ENCODE assay signal across 34 mouse cellular contexts in the genomic region with DNA sequence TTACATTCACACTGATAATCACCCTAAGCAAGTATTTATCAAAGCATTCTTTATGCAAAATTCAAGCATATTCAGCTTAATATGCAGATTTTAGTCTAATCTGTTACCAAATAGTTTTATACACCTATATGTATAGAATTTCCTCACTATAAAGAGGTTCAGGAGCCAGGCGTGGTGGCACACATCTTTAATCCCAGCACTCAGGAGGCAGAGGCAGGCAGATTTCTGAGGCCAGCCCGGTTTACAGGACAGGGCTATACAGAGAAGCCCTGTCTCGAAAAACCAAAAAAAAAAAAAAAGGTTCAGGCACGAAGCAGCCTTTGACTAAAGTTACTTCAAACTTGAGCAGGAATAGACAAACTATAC. TPM values are rescaled to one million over a fixed set of nuclear protein-coding genes. Genes with fewer than 3 reads are reported as not detected.
"Had no signal": no experiment of that assay in that cellular context is flagged by ENCODE, and none has a peak within 500 bp of the region (broad histone marks: within the 10 kb centered on the region; RNA-seq: fewer than 3 reads in every experiment).

No protein-coding gene starts in this region.

- H3K4me3 ChIP-seq: heart, embryonic 10.5 days; heart, embryonic 12.5 days; hindbrain, embryonic 13.5 days; hindbrain, embryonic 15.5 days; layer of hippocampus, adult 2 months; left cerebral cortex, adult 2 months; limb, embryonic 13.5 days; limb, embryonic 15.5 days; liver, embryonic 12.5 days had no signal

- H3K4me2 ChIP-seq: heart, embryonic 12.5 days; hindbrain, embryonic 13.5 days; hindbrain, embryonic 15.5 days; limb, embryonic 13.5 days; limb, embryonic 15.5 days; liver, embryonic 12.5 days had no signal

- H3K27ac ChIP-seq: heart, embryonic 10.5 days; hindbrain, embryonic 13.5 days; hindbrain, embryonic 15.5 days; hindbrain, postnatal 0 days; layer of hippocampus, adult 2 months; left cerebral cortex, adult 2 months; limb, embryonic 13.5 days; limb, embryonic 15.5 days; liver, embryonic 12.5 days had no signal

- DNase-seq: gastrocnemius, postnatal 14 days; gastrocnemius, postnatal 36 days; heart, adult 18-20 months; heart, postnatal 10 days; kidney, adult 18-20 months; kidney, adult 8-10 months; kidney, postnatal 10 days; kidney, postnatal 25 days; kidney, postnatal 4 days had no signal

- H3K9me3 ChIP-seq: heart, embryonic 10.5 days; heart, embryonic 12.5 days; hindbrain, embryonic 13.5 days; hindbrain, embryonic 15.5 days; limb, embryonic 13.5 days; limb, embryonic 15.5 days; liver, embryonic 12.5 days had no signal

- H3K27me3 ChIP-seq: hindbrain, embryonic 13.5 days; hindbrain, embryonic 15.5 days; limb, embryonic 15.5 days had no signal

- ATAC-seq: hindbrain, postnatal 0 days; intestine, embryonic 16.5 days; liver, embryonic 12.5 days had no signal

- H3K9ac ChIP-seq: heart, embryonic 12.5 days; hindbrain, embryonic 13.5 days; hindbrain, embryonic 15.5 days; limb, embryonic 13.5 days; limb, embryonic 15.5 days; liver, embryonic 12.5 days had no signal

RNA-seq across cellular contexts. Expression of a gene that starts 4.6 kb away (rescaled TPM):
- total RNA-seq: hematopoietic stem cell, adult 5-6 weeks; liver, adult 2 months had no signal
- polyA plus RNA-seq: liver, adult 2 months had no signal

RNA-seq across cellular contexts. Expression of a gene that starts 51.6 kb away (rescaled TPM):
- total RNA-seq: gastrocnemius, adult 18-20 months; gastrocnemius, adult 8-10 months; gastrocnemius, postnatal 14 days; gastrocnemius, postnatal 36 days; heart, adult 18-20 months; heart, adult 8-10 months; heart, postnatal 10 days; heart, postnatal 25 days; hematopoietic stem cell, adult 5-6 weeks; layer of hippocampus, adult 2 months; layer of hippocampus, postnatal 10 days; layer of hippocampus, postnatal 25 days; left cerebral cortex, adult 2 months; left cerebral cortex, postnatal 14 days; left cerebral cortex, postnatal 36 days; liver, adult 2 months had no signal
- polyA plus RNA-seq: gonadal fat pad, adult 2 months; heart, embryonic 12.5 days; heart, embryonic 16.5 days; intestine, embryonic 16.5 days; kidney, embryonic 14.5 days; limb, embryonic 11.5 days; limb, embryonic 13.5 days; limb, embryonic 15.5 days; liver, adult 2 months; liver, embryonic 12.5 days had no signal
